Mouse (Mus musculus) limb, embryonic 14.5 days (tissue): Measurements from ENCODE around the gene Rtn4. TPM values are rescaled to one million over a fixed set of nuclear protein-coding genes. Genes with fewer than 3 reads are reported as not detected.

Experiments
- ATAC-seq: fragments of 200-750 bp; cut with Nextera tagmentation; 2 replicates; pipeline ENCODE4 v1.8.0; 2017; ENCODE audit warnings: low read depth, moderate number of reproducible peaks, moderate TSS enrichment; ENCODE audit not compliant: low FRiP score
- DNase-seq: peaks from one replicate; pipeline ENCODE4 v3.0.0-alpha.2; 2015; ENCODE audit warnings: low spot score
- H3K27ac ChIP-seq: fragments of 300-500 bp; sonication (generic); replicated peaks from 2 replicates; pipeline ENCODE4 v1.5.1; 2014; ENCODE audit warnings: low read depth, mild to moderate bottlenecking, low read length, moderate library complexity, mixed read lengths
- H3K27me3 ChIP-seq: fragments of 300-500 bp; sonication (generic); 2 replicates; pipeline ENCODE4 v1.6.1; 2014; ENCODE audit warnings: low read length, mixed read lengths; ENCODE audit not compliant: control insufficient read depth, insufficient read depth
- H3K36me3 ChIP-seq: fragments of 300-500 bp; sonication (generic); 2 replicates; pipeline ENCODE4 v1.6.1; 2014; ENCODE audit warnings: mild to moderate bottlenecking, low read length, moderate library complexity, mixed read lengths; ENCODE audit not compliant: control insufficient read depth, insufficient read depth
- H3K4me1 ChIP-seq: fragments of 300-500 bp; sonication (generic); 2 replicates; pipeline ENCODE4 v1.6.1; 2014; ENCODE audit warnings: antibody characterized with exemption, low read length, mixed read lengths; ENCODE audit not compliant: control insufficient read depth, insufficient read depth
- H3K4me2 ChIP-seq: fragments of 300-500 bp; sonication (generic); replicated peaks from 2 replicates; pipeline ENCODE4 v1.6.1; 2014; ENCODE audit warnings: low read depth, mild to moderate bottlenecking, low read length, moderate library complexity; ENCODE audit not compliant: severe bottlenecking
- H3K4me3 ChIP-seq: fragments of 300-500 bp; sonication (generic); replicated peaks from 2 replicates; pipeline ENCODE4 v1.5.1; 2014; ENCODE audit warnings: low read length
- H3K9ac ChIP-seq: fragments of 300-500 bp; sonication (generic); 2 replicates; pipeline ENCODE4 v1.6.1; 2014; ENCODE audit warnings: mild to moderate bottlenecking, low read depth, low read length, moderate library complexity; ENCODE audit not compliant: severe bottlenecking
- H3K9me3 ChIP-seq: fragments of 300-500 bp; sonication (generic); 2 replicates; pipeline ENCODE4 v1.6.1; 2016; ENCODE audit warnings: low read length; ENCODE audit not compliant: control insufficient read depth
- POLR2A ChIP-seq: fragments of 200-500 bp; IDR thresholded peaks from 2 replicates; pipeline ENCODE4 v1.8.0; 2012; ENCODE audit warnings: inconsistent platforms, mild to moderate bottlenecking, moderate library complexity, borderline replicate concordance; ENCODE audit not compliant: insufficient read depth, insufficient read length; ENCODE audit errors: extremely low read depth
- WGBS: fragments of 180-500 bp; shearing (Covaris S2); extraction: QIAGEN DNeasy Blood & Tissue Kit; methylation state at CpG from one replicate; pipeline ENCODE4 v1.1.7; 2014; 5-methylcytosine and 5-hydroxymethylcytosine counted together
- polyA plus RNA-seq, 2 experiments: library from polyadenylated mRNA; depleted of rRNA in 1 of 2; stranded (reverse) in 1 of 2; unstranded in 1 of 2; fragments of >200 nt; fragmentation: Nextera tagmentation in 1 of 2; extraction: Ambion mirVana in 1 of 2; gene quantifications; 2 replicates each; pipeline versions ENCODE4 v1.2.1 to v1.2.3; 2012 to 2014

Rtn4 gene
- polyA plus RNA-seq, 2 experiments = 74.5 to 212 TPM

- H3K27ac ChIP-seq = no peak overlapping the region
- H3K4me2 ChIP-seq = no peak overlapping the region
- no peak for ATAC-seq
- no peak overlapping the region for H3K4me3 ChIP-seq
- TF ChIP-seq POLR2A = no peak
- H3K9ac ChIP-seq = no peak overlapping the region
- peak; percentile 38 for DNase-seq
- H3K27me3 ChIP-seq = no peaks in the 10 kb centered on the region
- no peaks in the 10 kb centered on the region for H3K36me3 ChIP-seq
- no peaks in the 10 kb centered on the region for H3K9me3 ChIP-seq
- no peaks in the 10 kb centered on the region for H3K4me1 ChIP-seq
Measured at GRCm38 (mm10) chr11:29777964-29778363, 85.2 kb downstream of the Rtn4 start.

GRCm38 (mm10) chr11:29778936-29779335 is 86.2 kb downstream of the Rtn4 start:
- no peak overlapping the region for H3K4me3 ChIP-seq
- no peak overlapping the region for H3K4me2 ChIP-seq
- ATAC-seq = no peak
- no peak for TF ChIP-seq POLR2A
- no peak overlapping the region for H3K9ac ChIP-seq
- 69% methylated on average over 3 of the region's 3 CpGs for WGBS
- no peaks in the 10 kb centered on the region for H3K4me1 ChIP-seq
- no peaks in the 10 kb centered on the region for H3K36me3 ChIP-seq
- DNase-seq = no peak
- no peaks in the 10 kb centered on the region for H3K27me3 ChIP-seq
- H3K9me3 ChIP-seq = no peaks in the 10 kb centered on the region
- H3K27ac ChIP-seq = no peak overlapping the region

- whole genome bisulfite sequencing = 44% methylated on average over 2 of the region's 2 CpGs
- no peaks in the 10 kb centered on the region for H3K9me3 ChIP-seq
- H3K27ac ChIP-seq = no peak overlapping the region
- no peak for TF ChIP-seq POLR2A
- H3K36me3 ChIP-seq = no peaks in the 10 kb centered on the region
- H3K4me2 ChIP-seq = no peak overlapping the region
- H3K4me3 ChIP-seq = no peak overlapping the region
- no peaks in the 10 kb centered on the region for H3K4me1 ChIP-seq
- H3K27me3 ChIP-seq = no peaks in the 10 kb centered on the region
- DNase-seq (no peak), ATAC-seq (no peak)
- no peak overlapping the region for H3K9ac ChIP-seq
Measured at GRCm38 (mm10) chr11:29779409-29780026, 86.8 kb downstream of the Rtn4 start.

- H3K4me2 ChIP-seq = no peak overlapping the region
- H3K4me1 ChIP-seq = peaks cover 3% of the 10 kb centered on the region; the same call in 1 of the 2 replicates
- DNase-seq (no peak), ATAC-seq (no peak)
- H3K27me3 ChIP-seq = no peaks in the 10 kb centered on the region
- H3K9ac ChIP-seq = no peak overlapping the region
- H3K27ac ChIP-seq = no peak overlapping the region
- 84% methylated on average over 6 of the region's 6 CpGs for WGBS
- H3K36me3 ChIP-seq = no peaks in the 10 kb centered on the region
- H3K4me3 ChIP-seq = no peak overlapping the region
- no peaks in the 10 kb centered on the region for H3K9me3 ChIP-seq
- TF ChIP-seq POLR2A = no peak
Measured at GRCm38 (mm10) chr11:29786583-29787219, 94.0 kb downstream of the Rtn4 start.

- Histone ChIP-seq H3K4me3 (no peak overlapping the region), H3K9ac (no peak overlapping the region), H3K27me3 (no peaks in the 10 kb centered on the region), H3K27ac (no peak overlapping the region), H3K4me2 (no peak overlapping the region), H3K9me3 (no peaks in the 10 kb centered on the region), H3K4me1 (peaks cover 3% of the 10 kb centered on the region; the same call in 1 of the 2 replicates), H3K36me3 (no peaks in the 10 kb centered on the region)
- WGBS = 9% methylated on average over 5 of the region's 5 CpGs
- no peak for ATAC-seq
- no peak for TF ChIP-seq POLR2A
- no peak for DNase-seq
Measured at GRCm38 (mm10) chr11:29787473-29787872, 94.7 kb downstream of the Rtn4 start.
